Mouse (Mus musculus): ENCODE measurements around the gene Mapt. TPM values are rescaled to one million over a fixed set of nuclear protein-coding genes. Genes with fewer than 3 reads are reported as not detected.
A peak's percentile ranks its signal among the peaks of the same experiment; 100 is the strongest.

The Mapt gene
- polyA plus RNA-seq, 2 experiments: 1.8 to 2.6 TPM

DNA sequence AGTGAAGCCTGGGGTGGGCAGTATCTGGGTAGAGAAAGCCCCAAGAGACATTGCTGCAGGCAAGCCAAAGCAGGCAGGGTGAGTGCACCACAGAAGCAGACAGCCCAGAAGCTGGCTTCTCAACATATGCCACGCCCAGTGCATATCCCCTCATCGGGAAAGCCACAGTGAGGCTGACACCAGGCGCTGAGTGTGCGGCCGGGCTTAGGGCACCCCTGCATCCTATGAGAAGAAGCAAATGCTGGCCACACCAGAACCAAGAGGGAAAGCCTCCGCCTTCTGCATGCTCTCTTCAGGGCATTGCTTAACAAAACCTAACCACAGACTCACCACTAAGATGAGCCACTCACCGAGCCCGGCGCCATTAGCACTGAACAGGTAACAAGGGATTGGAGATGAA is 7.9 kb upstream of the Mapt start:
- no peak for ATAC-seq (ENCODE audit: low FRiP score, low read depth)
- no peak overlapping the region for H3K4me2 ChIP-seq (replicated peaks; ENCODE audit: low read depth, low read length, severe bottlenecking)
- no peaks in the 10 kb centered on the region for H3K9me3 ChIP-seq (ENCODE audit: control insufficient read depth, low read length)
- 78% methylated on average over 9 of the region's 9 CpGs for WGBS
- no peak for DNase-seq (ENCODE audit: low spot score)
- H3K4me1 ChIP-seq (ENCODE audit: control insufficient read depth, insufficient read depth, low read length): no peaks in the 10 kb centered on the region
- H3K27ac ChIP-seq (replicated peaks; ENCODE audit: low read depth, low read length): no peak overlapping the region
- H3K4me3 ChIP-seq (replicated peaks; ENCODE audit: low read length): no peak overlapping the region
- no peak overlapping the region for H3K9ac ChIP-seq (ENCODE audit: low read depth, low read length, severe bottlenecking)
- H3K36me3 ChIP-seq (ENCODE audit: control insufficient read depth, insufficient read depth, low read length): no peaks in the 10 kb centered on the region
- H3K27me3 ChIP-seq (ENCODE audit: control insufficient read depth, insufficient read depth, low read length): no peaks in the 10 kb centered on the region
- TF ChIP-seq POLR2A (IDR thresholded peaks at IDR 0.05; ENCODE audit: borderline replicate concordance, extremely low read depth, insufficient read depth, insufficient read length): no peak

DNA sequence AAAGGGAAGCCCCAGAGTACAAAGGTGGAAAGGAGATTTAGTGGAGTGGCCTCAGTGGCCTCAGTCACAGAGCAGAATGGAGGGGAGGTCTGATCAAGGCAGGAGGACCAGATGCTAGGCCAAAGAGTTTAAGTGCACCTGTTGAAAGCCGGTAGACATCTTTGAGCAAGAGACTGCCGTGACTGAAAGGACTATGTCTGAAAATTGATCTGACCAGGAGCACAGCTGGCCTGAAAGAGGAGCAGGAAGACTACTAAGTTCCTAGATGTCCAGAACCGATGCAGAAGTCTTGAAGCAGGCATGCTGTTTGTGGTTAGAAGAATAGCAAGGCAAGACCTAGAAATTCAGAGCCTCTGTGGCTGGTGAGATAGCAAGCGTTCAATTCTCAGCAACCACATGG is 1.8 kb upstream of the Mapt start:
- H3K27me3 ChIP-seq (ENCODE audit: control insufficient read depth, insufficient read depth, low read length): peaks cover 26% of the 10 kb centered on the region

DNA sequence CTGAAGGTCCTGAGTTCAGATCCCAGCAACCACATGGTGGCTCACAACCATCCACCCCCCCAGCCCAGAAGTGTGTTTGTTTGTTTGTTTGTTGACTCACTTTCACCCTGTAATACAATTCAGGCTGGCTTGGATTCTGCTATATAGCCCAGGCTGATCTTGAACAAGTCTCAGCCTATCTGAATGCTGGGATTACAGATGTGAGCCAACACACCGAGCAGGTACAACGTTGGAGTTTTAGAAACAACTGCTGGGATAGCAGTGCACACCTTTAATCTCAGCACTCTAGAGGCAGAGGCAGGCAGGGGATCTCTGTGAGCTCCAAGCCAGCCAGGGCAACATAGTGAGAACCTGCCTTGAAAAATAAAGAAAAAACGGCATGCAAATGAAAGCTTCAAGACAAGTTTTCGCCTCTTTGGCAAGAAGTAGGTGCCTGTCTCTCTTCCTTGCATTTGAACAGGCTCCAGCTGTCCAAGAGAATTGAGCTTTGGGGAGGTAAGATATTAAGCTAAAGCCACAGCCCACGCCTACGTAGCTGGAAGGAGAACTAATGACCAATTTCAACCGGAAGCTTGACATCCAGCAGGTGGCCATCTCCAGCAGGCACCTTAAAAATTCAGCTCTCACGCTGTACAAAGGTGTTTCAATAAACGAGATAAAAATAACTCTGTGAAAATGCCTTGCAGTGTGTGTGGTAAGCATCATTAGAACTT is 968 bp upstream of the Mapt start:
- Histone ChIP-seq H3K4me2 (replicated peaks; ENCODE audit: low read depth, low read length, severe bottlenecking) (peak overlapping the region; percentile 86), H3K36me3 (ENCODE audit: control insufficient read depth, insufficient read depth, low read length) (no peaks in the 10 kb centered on the region), H3K27me3 (ENCODE audit: control insufficient read depth, insufficient read depth, low read length) (peaks cover 34% of the 10 kb centered on the region), H3K9ac (ENCODE audit: low read depth, low read length, severe bottlenecking) (peak overlapping the region; percentile 59; the same call in 1 of the 2 replicates), H3K4me3 (replicated peaks; ENCODE audit: low read length) (peak overlapping the region; percentile 59), H3K9me3 (ENCODE audit: control insufficient read depth, low read length) (no peaks in the 10 kb centered on the region), H3K4me1 (ENCODE audit: control insufficient read depth, insufficient read depth, low read length) (peaks cover 6% of the 10 kb centered on the region; the same call in 1 of the 2 replicates), H3K27ac (replicated peaks; ENCODE audit: low read depth, low read length) (no peak overlapping the region)
- ATAC-seq (ENCODE audit: low FRiP score, low read depth): no peak
- no peak for TF ChIP-seq POLR2A (IDR thresholded peaks at IDR 0.05; ENCODE audit: borderline replicate concordance, extremely low read depth, insufficient read depth, insufficient read length)
- 11% methylated on average over 9 of the region's 9 CpGs for WGBS
- no peak for DNase-seq (ENCODE audit: low spot score)

More for the DNA sequence above, 1.8 kb upstream of the Mapt start:
- WGBS: 72% methylated on average over 4 of the region's 4 CpGs
- no peaks in the 10 kb centered on the region for H3K9me3 ChIP-seq (ENCODE audit: control insufficient read depth, low read length)
- no peak overlapping the region for H3K27ac ChIP-seq (replicated peaks; ENCODE audit: low read depth, low read length)
- no peak overlapping the region for H3K4me2 ChIP-seq (replicated peaks; ENCODE audit: low read depth, low read length, severe bottlenecking)
- H3K9ac ChIP-seq (ENCODE audit: low read depth, low read length, severe bottlenecking): no peak overlapping the region
- no peaks in the 10 kb centered on the region for H3K36me3 ChIP-seq (ENCODE audit: control insufficient read depth, insufficient read depth, low read length)
- no peak for ATAC-seq (ENCODE audit: low FRiP score, low read depth)
- H3K4me1 ChIP-seq (ENCODE audit: control insufficient read depth, insufficient read depth, low read length): peaks cover 6% of the 10 kb centered on the region; the same call in 1 of the 2 replicates
- H3K4me3 ChIP-seq (replicated peaks; ENCODE audit: low read length): no peak overlapping the region
- TF ChIP-seq POLR2A (IDR thresholded peaks at IDR 0.05; ENCODE audit: borderline replicate concordance, extremely low read depth, insufficient read depth, insufficient read length): no peak
- DNase-seq (ENCODE audit: low spot score): no peak

DNA sequence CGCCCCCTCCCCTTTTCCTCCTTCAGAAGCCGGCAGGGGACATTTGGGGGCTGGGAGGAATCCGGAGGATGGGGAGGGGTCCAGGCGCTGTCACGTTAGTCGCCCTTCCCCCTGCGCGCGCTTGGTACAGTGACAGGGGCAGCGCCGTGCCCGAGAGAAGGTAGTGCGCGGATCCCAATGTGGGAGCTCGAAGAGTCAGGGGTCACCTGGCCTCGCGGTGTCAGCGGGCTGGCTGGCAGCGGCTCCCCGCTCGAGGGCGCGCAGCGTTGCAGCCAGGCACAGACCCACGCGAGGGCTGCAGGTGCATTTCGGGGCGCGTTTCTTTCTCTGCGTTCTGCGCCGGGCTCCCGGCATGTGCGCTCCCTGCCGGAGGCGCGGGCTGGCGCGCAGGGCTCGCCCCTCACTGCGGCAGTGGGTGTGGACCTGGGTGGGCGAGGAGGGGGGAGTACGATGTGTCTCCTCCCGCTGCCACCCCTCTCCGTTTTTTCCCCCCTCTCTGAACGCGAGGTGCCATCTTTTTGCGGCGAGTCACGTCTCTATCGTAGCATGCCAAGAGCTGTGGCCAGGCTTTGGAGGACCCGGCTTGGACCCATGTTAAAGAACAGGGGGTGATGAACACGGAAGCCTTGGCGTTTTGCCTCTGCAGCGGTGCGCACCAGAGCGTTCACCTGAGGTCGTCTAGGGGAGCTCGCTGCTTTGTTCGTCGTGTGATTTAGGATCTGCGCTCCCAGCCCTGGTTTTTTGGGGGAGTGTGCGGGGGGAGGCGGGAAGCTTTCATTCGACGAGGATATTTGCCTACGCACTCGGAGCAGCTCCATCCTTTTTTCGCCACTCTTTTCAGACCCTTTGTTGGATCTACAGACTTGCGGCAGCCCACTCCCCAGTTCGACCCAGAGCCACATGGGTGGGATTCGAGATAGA is 1.2 kb downstream of the Mapt start:
- H3K9ac ChIP-seq (ENCODE audit: low read depth, low read length, severe bottlenecking): peak overlapping the region; percentile 59; the same call in 1 of the 2 replicates
- H3K9me3 ChIP-seq (ENCODE audit: control insufficient read depth, low read length): no peaks in the 10 kb centered on the region
- WGBS: 1% methylated on average over 60 of the region's 72 CpGs
- ATAC-seq (ENCODE audit: low FRiP score, low read depth) (no peak), DNase-seq (ENCODE audit: low spot score) (no peak)
- peak overlapping the region; percentile 59 for H3K4me3 ChIP-seq (replicated peaks; ENCODE audit: low read length)
- H3K4me2 ChIP-seq (replicated peaks; ENCODE audit: low read depth, low read length, severe bottlenecking): peak overlapping the region; percentile 86
- peaks cover 6% of the 10 kb centered on the region; the same call in 1 of the 2 replicates for H3K4me1 ChIP-seq (ENCODE audit: control insufficient read depth, insufficient read depth, low read length)
- peaks cover 47% of the 10 kb centered on the region for H3K27me3 ChIP-seq (ENCODE audit: control insufficient read depth, insufficient read depth, low read length)
- no peak overlapping the region for H3K27ac ChIP-seq (replicated peaks; ENCODE audit: low read depth, low read length)
- no peak for TF ChIP-seq POLR2A (IDR thresholded peaks at IDR 0.05; ENCODE audit: borderline replicate concordance, extremely low read depth, insufficient read depth, insufficient read length)
- no peaks in the 10 kb centered on the region for H3K36me3 ChIP-seq (ENCODE audit: control insufficient read depth, insufficient read depth, low read length)

DNA sequence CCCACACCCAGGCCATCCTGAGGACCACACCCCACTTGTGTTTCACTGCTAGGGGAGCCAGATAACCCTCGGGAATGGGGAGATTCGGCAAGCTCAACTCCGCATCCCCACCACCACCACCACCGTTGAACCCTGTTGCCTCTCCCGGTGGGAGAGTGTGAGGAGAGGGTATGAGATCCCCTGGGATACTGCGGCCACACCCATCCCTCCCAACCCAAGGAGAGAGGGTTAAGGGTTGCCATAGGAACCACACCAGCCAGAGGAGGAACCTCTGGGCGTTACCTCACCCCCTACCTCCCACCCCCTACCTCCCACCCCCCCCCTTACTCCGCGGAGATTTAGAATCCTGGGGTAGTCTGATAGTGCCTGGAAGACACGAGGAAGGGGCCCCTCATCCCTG is 1.9 kb downstream of the Mapt start:
- H3K27ac ChIP-seq (replicated peaks; ENCODE audit: low read depth, low read length): no peak overlapping the region
- H3K9ac ChIP-seq (ENCODE audit: low read depth, low read length, severe bottlenecking): no peak overlapping the region
- peaks cover 6% of the 10 kb centered on the region; the same call in 1 of the 2 replicates for H3K4me1 ChIP-seq (ENCODE audit: control insufficient read depth, insufficient read depth, low read length)
- peak overlapping the region; percentile 59; the same call in 1 of the 2 replicates for H3K4me3 ChIP-seq (replicated peaks; ENCODE audit: low read length)
- H3K36me3 ChIP-seq (ENCODE audit: control insufficient read depth, insufficient read depth, low read length): no peaks in the 10 kb centered on the region
- ATAC-seq (ENCODE audit: low FRiP score, low read depth) (no peak), DNase-seq (ENCODE audit: low spot score) (no peak)
- peak overlapping the region; percentile 86; the same call in 1 of the 2 replicates for H3K4me2 ChIP-seq (replicated peaks; ENCODE audit: low read depth, low read length, severe bottlenecking)
- peaks cover 47% of the 10 kb centered on the region for H3K27me3 ChIP-seq (ENCODE audit: control insufficient read depth, insufficient read depth, low read length)
- TF ChIP-seq POLR2A (IDR thresholded peaks at IDR 0.05; ENCODE audit: borderline replicate concordance, extremely low read depth, insufficient read depth, insufficient read length): no peak
- H3K9me3 ChIP-seq (ENCODE audit: control insufficient read depth, low read length): no peaks in the 10 kb centered on the region
- WGBS: under 1% methylated on average over 10 of the region's 10 CpGs

All from limb, embryonic 14.5 days (tissue).